Mouse (Mus musculus) heart, adult 2 months (tissue): ENCODE results near the gene BC025920.

Source experiments
- CTCF ChIP-seq: fragments of 200-600 bp; IDR thresholded peaks from 2 replicates; pipeline ENCODE4 v1.8.1; 2022; ENCODE audit warnings: antibody characterized with exemption, mild to moderate bottlenecking, moderate library complexity
- POLR2A ChIP-seq: fragments of 200-500 bp; IDR thresholded peaks from 2 replicates; pipeline ENCODE4 v1.6.1; 2011; ENCODE audit warnings: mild to moderate bottlenecking, low read depth, low read length, control low read depth; ENCODE audit not compliant: insufficient read depth

DNA sequence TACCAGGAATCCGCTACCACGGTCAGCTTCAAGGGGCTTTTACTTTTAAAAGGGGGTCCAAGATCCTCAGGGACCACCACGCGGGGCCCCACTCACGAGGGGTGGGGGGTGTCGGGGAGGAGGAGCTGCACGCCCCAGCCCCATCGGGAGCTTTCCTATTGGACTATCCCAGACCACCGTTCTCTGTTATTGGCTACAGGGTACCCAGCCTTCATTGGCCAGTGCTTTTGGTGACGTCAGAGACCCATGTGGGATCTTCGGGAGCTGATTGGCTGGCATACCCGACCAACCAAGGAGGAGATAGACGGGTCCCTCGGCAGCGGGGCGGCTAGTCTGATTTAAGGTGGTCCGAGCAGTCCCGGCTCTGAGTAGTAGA is 34.6 kb upstream of the BC025920 start:
- TF ChIP-seq CTCF: no peak
- TF ChIP-seq POLR2A: 0 out of 2 replicates have a peak, but pooled peaks have one; percentile 38
